Mouse (Mus musculus) right cerebral cortex, adult 2 months (tissue): Measurements from ENCODE around the gene Hck.

Source experiments
- DNase-seq, 2 experiments: peaks; one replicate each; pipeline ENCODE4 v3.0.0; 2021 to 2022; ENCODE audit warnings: low spot score in 2 of 2

Gene Hck

GRCm38 (mm10) chr2:153108313-153109264 lies at the start of gene Hck:
TSS of gene Hck (plus strand) at chr2:153108468.
- DNase-seq: no peak

- DNase-seq: no peak
Observed at GRCm38 (mm10) chr2:153060216-153060615, 48.1 kb upstream of the Hck start.

GRCm38 (mm10) chr2:153063394-153063793 lies 44.9 kb upstream of the Hck start:
- no peak for DNase-seq

GRCm38 (mm10) chr2:153064190-153064970 lies 43.9 kb upstream of the Hck start:
- DNase-seq: no peak

- DNase-seq: no peak
Observed at GRCm38 (mm10) chr2:153065747-153066508, 42.3 kb upstream of the Hck start, which contains the start of gene Ccm2l. TSS of gene Ccm2l (plus strand) at chr2:153065955.

- DNase-seq: no peak
Observed at GRCm38 (mm10) chr2:153066991-153067390, 41.3 kb upstream of the Hck start.

GRCm38 (mm10) chr2:153070762-153071490 lies 37.3 kb upstream of the Hck start:
- no peak for DNase-seq

- peak; percentile 55 to 67 for DNase-seq
Observed at GRCm38 (mm10) chr2:153071491-153072184, 36.6 kb upstream of the Hck start.

- DNase-seq: no peak
Observed at GRCm38 (mm10) chr2:153074651-153075050, 33.6 kb upstream of the Hck start.

- no peak for DNase-seq
Observed at GRCm38 (mm10) chr2:153075961-153076360, 32.3 kb upstream of the Hck start.

GRCm38 (mm10) chr2:153080841-153081523 lies 27.3 kb upstream of the Hck start:
- peak; percentile 84 to 87 for DNase-seq

- no peak for DNase-seq
Observed at GRCm38 (mm10) chr2:153081866-153082265, 26.4 kb upstream of the Hck start.

GRCm38 (mm10) chr2:153083275-153083674 lies 25.0 kb upstream of the Hck start:
- DNase-seq: no peak

GRCm38 (mm10) chr2:153083824-153084223 lies 24.4 kb upstream of the Hck start:
- DNase-seq: no peak

- no peak for DNase-seq
Observed at GRCm38 (mm10) chr2:153084261-153084976, 23.8 kb upstream of the Hck start.

GRCm38 (mm10) chr2:153085556-153085955 lies 22.7 kb upstream of the Hck start:
- no peak for DNase-seq

- DNase-seq: no peak
Observed at GRCm38 (mm10) chr2:153086166-153086565, 22.1 kb upstream of the Hck start.

GRCm38 (mm10) chr2:153087091-153087490 lies 21.2 kb upstream of the Hck start:
- peak; percentile 28 to 42 for DNase-seq

- no peak for DNase-seq
Observed at GRCm38 (mm10) chr2:153089316-153089715, 19.0 kb upstream of the Hck start.
